Mouse (Mus musculus) megakaryocyte progenitor cell, adult 5-6 weeks (primary cell): ENCODE results near the gene Tmem53. TPM values are rescaled to one million over a fixed set of nuclear protein-coding genes. Genes with fewer than 3 reads are reported as not detected.

Experiments
- ATAC-seq: replicated peaks from 2 replicates; pipeline ENCODE4 v1.8.0; 2016; ENCODE audit warnings: mild to moderate bottlenecking, moderate TSS enrichment, inconsistent platforms; ENCODE audit not compliant: poor library complexity
- total RNA-seq, 2 experiments: library from RNA; stranded (forward) in 1 of 2; stranded (reverse) in 1 of 2; fragments of 157-497, 149-512 nt in 1 of 2; fragments of 200-1000 nt in 1 of 2; gene quantifications; 2 replicates each; pipeline versions ENCODE4 v1.2.3 to v1.2.4; 2015 to 2017

Tmem53 gene
- total RNA-seq (2015) (6.2 and 8.5 TPM in 2 replicates), total RNA-seq (2017) (1.7 and 4.9 TPM in 2 replicates)

- peak; percentile 92 for ATAC-seq
These were observed at the start of gene Tmem53, which contains the start of gene Armh1 for GRCm38 (mm10) chr4:117251801-117252316. Gene Tmem53, plus strand, starts transcription at chr4:117251951. Gene Armh1, minus strand, starts transcription at chr4:117252125.

GRCm38 (mm10) chr4:117202046-117202991, 49.4 kb upstream of the Tmem53 start:
- ATAC-seq: peak; percentile 93

DNA sequence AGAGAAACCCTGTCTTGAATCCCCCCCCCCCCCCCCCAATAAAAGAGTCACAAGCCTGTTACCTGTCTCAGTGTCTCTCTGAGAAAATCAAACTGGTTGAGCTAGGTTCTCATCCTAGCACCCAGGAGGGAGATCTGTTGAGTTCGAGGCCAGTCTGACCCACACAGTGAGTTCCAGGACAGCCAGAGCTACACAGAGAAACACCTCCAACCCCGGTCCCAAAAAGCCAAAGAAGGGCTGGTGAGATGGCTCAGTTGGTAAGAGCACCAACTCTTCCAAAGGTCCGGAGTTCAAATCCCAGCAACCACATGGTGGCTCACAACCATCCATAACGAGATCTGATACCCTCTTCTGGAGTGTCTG, 48.8 kb upstream of the Tmem53 start:
- ATAC-seq: peak; percentile 41

- no peak for ATAC-seq
These were observed 42.2 kb upstream of the Tmem53 start for GRCm38 (mm10) chr4:117209592-117209991.

DNA sequence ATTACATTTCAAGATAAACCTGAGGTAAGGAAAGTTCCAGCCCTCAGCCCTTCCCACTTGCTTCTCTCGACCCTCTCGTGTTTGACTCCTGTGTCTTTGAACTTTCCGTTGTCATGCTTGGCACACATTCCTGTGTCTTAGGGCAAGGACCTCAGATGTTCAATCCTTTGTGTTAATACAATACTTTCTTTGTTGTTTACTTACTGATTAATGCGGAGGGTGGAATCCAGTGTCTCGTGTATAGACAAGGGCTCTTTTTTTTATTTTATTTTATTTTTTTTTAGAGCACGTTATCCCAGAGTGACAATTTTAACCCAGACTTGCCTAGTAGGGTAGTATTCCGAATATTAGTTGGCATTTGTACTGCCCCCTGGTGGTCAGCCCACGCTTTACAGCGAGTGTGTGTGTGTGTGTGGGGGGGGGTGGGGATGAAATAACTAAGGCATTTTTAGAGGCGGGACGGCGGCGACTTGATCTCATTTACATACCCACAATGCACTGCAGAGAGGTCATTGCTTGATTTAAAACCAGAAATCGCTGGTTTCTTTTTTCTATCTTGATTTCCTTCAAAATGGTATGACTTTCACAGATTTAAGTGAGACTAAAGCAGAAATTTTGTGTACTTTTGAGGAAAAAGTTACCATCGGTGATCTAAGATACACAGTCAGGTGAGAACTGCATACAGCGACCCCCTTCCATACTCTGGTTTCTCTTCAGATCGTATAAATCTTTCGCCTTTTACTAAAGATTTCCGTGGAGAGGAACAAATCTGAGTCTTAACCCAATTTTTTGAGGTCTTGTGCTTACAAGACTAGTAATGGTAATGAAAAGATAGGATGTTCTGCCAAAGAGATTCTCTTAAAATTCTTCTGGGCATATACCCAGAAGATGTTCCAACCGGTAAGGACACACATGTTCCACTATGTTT, 41.3 kb upstream of the Tmem53 start:
- peak; percentile 100 for ATAC-seq

- ATAC-seq: no peak
These were observed 37.5 kb upstream of the Tmem53 start for GRCm38 (mm10) chr4:117214250-117214649.

- no peak for ATAC-seq
These were observed 34.7 kb upstream of the Tmem53 start for GRCm38 (mm10) chr4:117217029-117217428.

DNA sequence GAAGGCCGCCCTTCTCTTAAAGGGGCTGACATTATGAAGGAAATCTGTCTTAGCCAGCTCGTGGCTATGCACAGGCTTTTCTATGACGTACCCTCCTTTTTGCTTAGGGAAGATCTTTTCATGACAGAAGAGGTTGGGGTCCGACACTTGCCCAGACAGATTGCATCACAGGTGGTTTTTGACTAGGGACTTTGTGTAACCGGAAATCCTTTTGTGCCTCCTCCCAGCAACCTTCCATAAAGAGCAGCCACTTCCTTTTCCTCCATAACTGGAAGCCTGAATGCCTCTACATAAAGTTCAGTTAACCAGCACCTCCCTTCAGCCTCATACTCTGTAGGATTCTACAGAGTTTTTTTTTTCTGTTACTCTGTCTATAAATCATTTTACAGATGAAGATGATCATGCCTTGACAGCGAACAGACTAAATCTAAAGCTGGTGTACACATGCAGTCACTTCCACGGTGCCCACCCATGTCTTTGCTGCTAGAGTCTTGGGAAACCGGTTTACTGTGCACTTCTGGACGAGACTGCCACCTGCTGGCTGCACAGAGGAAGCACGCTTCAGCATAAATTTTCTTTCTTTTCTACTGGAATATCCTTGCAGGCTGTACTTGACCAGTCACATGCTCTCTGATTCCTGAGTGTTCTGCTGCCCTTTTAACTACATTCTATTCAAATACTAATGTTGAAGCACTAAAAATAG, 33.1 kb upstream of the Tmem53 start:
- ATAC-seq: peak; percentile 89

GRCm38 (mm10) chr4:117220741-117221515, 30.8 kb upstream of the Tmem53 start:
- peak; percentile 45 for ATAC-seq

DNA sequence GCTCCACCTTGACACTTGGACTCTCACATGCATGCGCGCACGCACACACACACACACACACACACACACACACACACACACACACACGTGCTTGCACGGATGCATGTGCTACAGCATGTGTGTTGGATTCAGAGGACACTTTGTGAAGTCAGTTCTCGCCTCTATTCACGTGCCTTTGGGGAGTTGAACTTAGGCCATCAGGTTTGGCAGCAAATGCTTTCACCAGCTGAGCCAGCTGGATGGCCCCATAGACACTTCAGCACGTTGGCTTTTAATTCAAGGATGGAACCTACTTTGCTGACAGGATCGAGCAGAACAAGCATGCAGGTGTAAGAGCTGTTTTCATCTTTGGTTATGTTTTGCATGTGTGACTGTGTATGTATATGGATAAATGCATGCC, 29.9 kb upstream of the Tmem53 start:
- no peak for ATAC-seq

GRCm38 (mm10) chr4:117223001-117223400, 28.8 kb upstream of the Tmem53 start:
- no peak for ATAC-seq

- ATAC-seq: no peak
These were observed 27.6 kb upstream of the Tmem53 start for GRCm38 (mm10) chr4:117224122-117224521.

DNA sequence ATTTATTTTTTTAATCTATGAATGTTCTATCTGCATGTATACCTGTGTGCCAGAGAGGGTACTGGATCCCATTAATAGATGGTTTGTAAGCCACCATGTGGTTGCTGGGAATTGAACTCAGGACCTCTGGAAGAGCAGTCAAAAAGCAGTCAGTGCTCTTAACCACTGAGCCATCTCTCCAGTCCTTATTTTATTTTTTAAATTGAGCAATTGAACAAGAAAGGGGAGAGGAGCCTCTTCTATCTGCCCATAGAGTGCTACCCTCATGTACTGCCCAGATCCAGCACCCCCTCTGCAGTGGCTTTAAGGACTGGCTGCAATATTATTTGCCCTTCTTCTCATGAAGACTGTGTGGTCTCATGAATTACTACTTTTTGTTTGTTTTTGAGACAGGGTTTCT, 26.5 kb upstream of the Tmem53 start:
- ATAC-seq: no peak

DNA sequence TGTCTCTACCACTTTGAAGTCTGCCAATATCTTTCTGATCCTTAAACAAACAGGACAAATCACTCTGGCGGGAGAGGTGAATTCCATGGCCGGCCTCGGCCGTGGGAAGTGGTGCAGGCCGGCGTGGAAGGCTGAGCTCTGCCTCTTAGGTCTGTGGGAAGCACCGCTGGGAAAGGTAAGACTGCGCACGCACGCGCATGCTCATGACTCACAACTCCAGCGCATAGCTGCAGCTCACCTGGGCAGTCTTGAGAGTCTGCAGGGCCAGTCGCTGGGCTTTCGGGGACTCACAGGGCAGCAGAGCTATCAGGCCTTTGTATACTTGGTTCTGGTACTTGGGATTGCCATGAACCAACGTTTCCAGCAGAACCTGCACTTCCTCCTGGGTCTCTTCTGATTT, 22.2 kb upstream of the Tmem53 start:
- ATAC-seq: no peak

GRCm38 (mm10) chr4:117230331-117230730, 21.4 kb upstream of the Tmem53 start:
- ATAC-seq: peak; percentile 75

DNA sequence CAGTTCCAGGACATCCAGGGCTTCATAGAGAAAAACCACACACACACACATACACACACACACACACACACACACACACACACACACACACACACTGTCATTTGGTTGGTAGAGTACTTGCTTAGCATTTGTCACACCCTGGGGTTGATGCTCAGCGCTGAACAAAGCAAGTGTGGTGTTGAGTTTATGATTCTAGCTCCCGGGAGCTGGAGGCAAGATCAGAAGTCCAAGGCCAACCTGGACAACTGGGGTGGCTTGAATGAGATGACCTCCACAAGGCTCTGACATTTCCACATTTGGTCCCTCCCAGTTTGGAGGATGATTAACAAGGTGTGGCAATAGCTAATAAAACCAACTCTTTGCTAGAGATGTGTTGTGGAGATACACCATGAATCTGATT, 20.5 kb upstream of the Tmem53 start:
- no peak for ATAC-seq

- ATAC-seq: no peak
These were observed 17.5 kb upstream of the Tmem53 start for GRCm38 (mm10) chr4:117234166-117234741.

- no peak for ATAC-seq
These were observed 15.9 kb upstream of the Tmem53 start for GRCm38 (mm10) chr4:117235822-117236221.

GRCm38 (mm10) chr4:117239153-117239552, 12.6 kb upstream of the Tmem53 start:
- ATAC-seq: no peak
